Mouse (Mus musculus): ENCODE results near the gene Hunk. TPM values are rescaled to one million over a fixed set of nuclear protein-coding genes. Genes with fewer than 3 reads are reported as not detected.

Gene Hunk
- polyA plus RNA-seq, 1 experiment, result 2.9 TPM

DNA sequence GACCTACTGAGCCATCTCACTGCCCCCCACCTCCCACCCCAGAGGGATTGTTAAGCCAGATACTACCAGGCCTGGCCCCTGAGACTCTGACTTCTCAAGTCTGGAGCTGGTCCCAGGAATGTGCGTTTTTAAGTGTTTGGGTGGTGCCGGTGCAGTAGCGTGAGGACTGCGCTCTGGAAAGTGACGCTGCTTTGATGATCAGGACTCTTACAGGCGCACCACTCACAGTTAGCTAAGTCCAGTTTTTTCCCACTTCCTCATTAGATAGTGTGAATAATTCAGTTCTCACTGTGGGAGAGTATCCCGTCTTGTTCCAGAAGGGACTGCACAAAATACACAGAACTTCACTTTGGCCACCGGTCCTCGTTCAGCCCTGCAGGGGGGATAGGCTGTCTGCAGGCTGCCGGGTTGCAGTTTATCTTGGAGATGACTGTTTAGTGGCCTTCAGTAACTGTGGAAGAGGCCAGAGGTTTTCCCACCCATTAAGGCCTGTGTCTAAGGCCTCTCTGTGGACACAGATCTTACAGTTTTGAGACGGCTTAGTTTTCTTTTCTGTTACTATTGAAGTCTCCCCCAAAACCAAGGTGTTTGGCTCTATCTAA, 75.6 kb downstream of the Hunk start:
- WGBS, result 87% methylated on average over 11 of the region's 11 CpGs
- TF ChIP-seq POLR2A (IDR thresholded peaks at IDR 0.05; ENCODE audit: control insufficient read depth, extremely low read depth, insufficient read depth, low read length, poor library complexity), result no peak
- no peak for TF ChIP-seq CTCF (IDR thresholded peaks at IDR 0.05; ENCODE audit: borderline replicate concordance, control insufficient read depth, extremely low read depth, insufficient read depth, low read length, poor library complexity)
- no peak overlapping the region for H3K27ac ChIP-seq (ENCODE audit: control insufficient read depth, insufficient read depth, low read length)
- no peak for DNase-seq
- peaks cover 3% of the 10 kb centered on the region; the same call in 1 of the 2 replicates for H3K4me1 ChIP-seq (replicated peaks; ENCODE audit: control insufficient read depth, insufficient read depth, low read length)
- no peak overlapping the region for H3K4me3 ChIP-seq (ENCODE audit: control insufficient read depth, insufficient read depth, low read length)
- no peaks in the 10 kb centered on the region for H3K36me3 ChIP-seq (ENCODE audit: control insufficient read depth, insufficient read depth, low read length)
- H3K27me3 ChIP-seq (ENCODE audit: control insufficient read depth, insufficient read depth, low read length), result no peaks in the 10 kb centered on the region

- no peaks in the 10 kb centered on the region for H3K36me3 ChIP-seq (ENCODE audit: control insufficient read depth, insufficient read depth, low read length)
- TF ChIP-seq CTCF (IDR thresholded peaks at IDR 0.05; ENCODE audit: borderline replicate concordance, control insufficient read depth, extremely low read depth, insufficient read depth, low read length, poor library complexity) (no peak), POLR2A (IDR thresholded peaks at IDR 0.05; ENCODE audit: control insufficient read depth, extremely low read depth, insufficient read depth, low read length, poor library complexity) (no peak)
- H3K4me1 ChIP-seq (replicated peaks; ENCODE audit: control insufficient read depth, insufficient read depth, low read length), result no peaks in the 10 kb centered on the region
- WGBS, result 94% methylated on average over 11 of the region's 11 CpGs
- no peak for DNase-seq
- no peak overlapping the region for H3K4me3 ChIP-seq (ENCODE audit: control insufficient read depth, insufficient read depth, low read length)
- H3K27ac ChIP-seq (ENCODE audit: control insufficient read depth, insufficient read depth, low read length), result no peak overlapping the region
- no peaks in the 10 kb centered on the region for H3K27me3 ChIP-seq (ENCODE audit: control insufficient read depth, insufficient read depth, low read length)
These were observed 77.0 kb downstream of the Hunk start for GRCm38 (mm10) chr16:90462728-90463275.

DNA sequence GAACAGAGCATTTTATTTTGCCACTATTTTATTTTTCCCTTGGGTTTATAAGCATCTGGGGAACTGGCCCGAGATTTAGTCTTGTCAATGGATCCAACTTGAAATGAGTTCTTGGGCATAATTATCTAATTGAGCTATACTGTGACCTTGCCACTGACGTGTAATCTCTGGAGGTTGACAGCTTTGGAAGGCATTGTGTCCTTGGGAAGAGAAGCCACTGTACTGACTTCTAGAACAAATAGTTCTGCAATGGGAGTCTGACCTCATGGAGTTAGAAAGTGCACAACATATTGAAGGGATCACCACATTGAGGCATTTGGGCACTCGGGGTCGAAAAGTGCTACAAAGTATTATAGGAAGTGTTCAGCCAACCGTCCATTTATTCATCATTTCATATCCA, 79.3 kb downstream of the Hunk start:
- 96% methylated on average over 5 of the region's 5 CpGs for WGBS

DNA sequence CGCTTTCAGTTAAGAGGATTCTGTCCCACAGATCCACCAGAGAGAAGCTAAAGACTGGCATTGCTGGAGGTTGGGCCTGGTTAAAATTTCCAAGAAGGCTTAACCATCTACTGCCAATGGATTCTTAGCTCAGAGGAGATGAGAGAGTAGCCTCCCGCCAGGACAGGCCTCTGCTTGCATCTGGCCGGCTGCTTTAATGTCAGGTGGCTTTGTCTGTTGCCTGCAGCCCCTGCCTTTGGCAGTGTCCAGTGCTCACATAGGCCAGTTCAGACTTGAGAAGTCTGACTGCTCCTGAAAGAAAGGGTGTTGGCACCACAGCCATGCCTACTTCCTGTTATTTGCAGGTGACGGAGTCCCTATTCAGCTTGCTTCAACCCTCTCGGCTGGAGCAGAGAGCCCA, 82.5 kb downstream of the Hunk start:
- Histone ChIP-seq H3K27ac (ENCODE audit: control insufficient read depth, insufficient read depth, low read length) (no peak overlapping the region), H3K4me3 (ENCODE audit: control insufficient read depth, insufficient read depth, low read length) (no peak overlapping the region), H3K4me1 (replicated peaks; ENCODE audit: control insufficient read depth, insufficient read depth, low read length) (no peaks in the 10 kb centered on the region), H3K27me3 (ENCODE audit: control insufficient read depth, insufficient read depth, low read length) (no peaks in the 10 kb centered on the region), H3K36me3 (ENCODE audit: control insufficient read depth, insufficient read depth, low read length) (no peaks in the 10 kb centered on the region)
- no peak for DNase-seq
- no peak for TF ChIP-seq POLR2A (IDR thresholded peaks at IDR 0.05; ENCODE audit: control insufficient read depth, extremely low read depth, insufficient read depth, low read length, poor library complexity)
- 70% methylated on average over 5 of the region's 5 CpGs for WGBS

More for the DNA sequence above, 79.3 kb downstream of the Hunk start:
- Histone ChIP-seq H3K27ac (ENCODE audit: control insufficient read depth, insufficient read depth, low read length) (no peak overlapping the region), H3K4me1 (replicated peaks; ENCODE audit: control insufficient read depth, insufficient read depth, low read length) (no peaks in the 10 kb centered on the region), H3K27me3 (ENCODE audit: control insufficient read depth, insufficient read depth, low read length) (no peaks in the 10 kb centered on the region), H3K4me3 (ENCODE audit: control insufficient read depth, insufficient read depth, low read length) (no peak overlapping the region), H3K36me3 (ENCODE audit: control insufficient read depth, insufficient read depth, low read length) (no peaks in the 10 kb centered on the region)
- TF ChIP-seq CTCF (IDR thresholded peaks at IDR 0.05; ENCODE audit: borderline replicate concordance, control insufficient read depth, extremely low read depth, insufficient read depth, low read length, poor library complexity) (no peak), POLR2A (IDR thresholded peaks at IDR 0.05; ENCODE audit: control insufficient read depth, extremely low read depth, insufficient read depth, low read length, poor library complexity) (no peak)
- DNase-seq, result no peak

- no peak overlapping the region for H3K4me3 ChIP-seq (ENCODE audit: control insufficient read depth, insufficient read depth, low read length)
- no peaks in the 10 kb centered on the region for H3K36me3 ChIP-seq (ENCODE audit: control insufficient read depth, insufficient read depth, low read length)
- 41% methylated on average over 16 of the region's 16 CpGs for WGBS
- DNase-seq, result peak; percentile 13
- peak overlapping the region; percentile 58; the same call in 1 of the 2 replicates for H3K27ac ChIP-seq (ENCODE audit: control insufficient read depth, insufficient read depth, low read length)
- no peaks in the 10 kb centered on the region for H3K27me3 ChIP-seq (ENCODE audit: control insufficient read depth, insufficient read depth, low read length)
- no peak for TF ChIP-seq CTCF (IDR thresholded peaks at IDR 0.05; ENCODE audit: borderline replicate concordance, control insufficient read depth, extremely low read depth, insufficient read depth, low read length, poor library complexity)
- TF ChIP-seq POLR2A (IDR thresholded peaks at IDR 0.05; ENCODE audit: control insufficient read depth, extremely low read depth, insufficient read depth, low read length, poor library complexity), result no peak
- peaks cover 8% of the 10 kb centered on the region for H3K4me1 ChIP-seq (replicated peaks; ENCODE audit: control insufficient read depth, insufficient read depth, low read length)
These were observed 90.0 kb downstream of the Hunk start for GRCm38 (mm10) chr16:90475701-90476229.

- H3K36me3 ChIP-seq (ENCODE audit: control insufficient read depth, insufficient read depth, low read length), result no peaks in the 10 kb centered on the region
- WGBS, result 95% methylated on average over 5 of the region's 5 CpGs
- no peak overlapping the region for H3K27ac ChIP-seq (ENCODE audit: control insufficient read depth, insufficient read depth, low read length)
- no peak for DNase-seq
- no peaks in the 10 kb centered on the region for H3K27me3 ChIP-seq (ENCODE audit: control insufficient read depth, insufficient read depth, low read length)
- TF ChIP-seq CTCF (IDR thresholded peaks at IDR 0.05; ENCODE audit: borderline replicate concordance, control insufficient read depth, extremely low read depth, insufficient read depth, low read length, poor library complexity) (no peak), POLR2A (IDR thresholded peaks at IDR 0.05; ENCODE audit: control insufficient read depth, extremely low read depth, insufficient read depth, low read length, poor library complexity) (no peak)
- no peak overlapping the region for H3K4me3 ChIP-seq (ENCODE audit: control insufficient read depth, insufficient read depth, low read length)
- H3K4me1 ChIP-seq (replicated peaks; ENCODE audit: control insufficient read depth, insufficient read depth, low read length), result no peaks in the 10 kb centered on the region; the same call in 1 of the 2 replicates
These were observed 95.8 kb downstream of the Hunk start for GRCm38 (mm10) chr16:90481612-90482011.

All from thymus, adult 2 months (tissue).